Mouse (Mus musculus) lung, postnatal 0 days (tissue): ENCODE measurements around the gene Psip1.

Source experiments
- CTCF ChIP-seq: IDR thresholded peaks from 2 replicates; pipeline ENCODE4 v1.5.1; 2016; ENCODE audit warnings: antibody characterized with exemption, mild to moderate bottlenecking
- EP300 ChIP-seq: IDR thresholded peaks from 2 replicates; pipeline ENCODE4 v1.6.1; 2016; ENCODE audit warnings: antibody characterized with exemption, mild to moderate bottlenecking, control low read depth

GRCm38 (mm10) chr4:83417160-83417819, 69.0 kb downstream of the Psip1 start, which contains the start of gene Snapc3:
- peak; percentile 39 for TF ChIP-seq CTCF
- no peak for TF ChIP-seq EP300
